Mouse (Mus musculus) lung, embryonic 16.5 days (tissue): ENCODE measurements around the gene Nabp1. TPM values are rescaled to one million over a fixed set of nuclear protein-coding genes. Genes with fewer than 3 reads are reported as not detected.
A peak's percentile ranks its signal among the peaks of the same experiment; 100 is the strongest.

Experiments used
- ATAC-seq: fragments of 200-750 bp; cut with Nextera tagmentation; 2 replicates; pipeline ENCODE4 v1.8.0; 2017; ENCODE audit warnings: low read depth, mild to moderate bottlenecking, moderate library complexity
- H3K27ac ChIP-seq: fragments of 300-500 bp; sonication (generic); 2 replicates; pipeline ENCODE4 v1.5.1; 2014; ENCODE audit warnings: mild to moderate bottlenecking, control low read depth, low read length
- H3K27me3 ChIP-seq: fragments of 300-500 bp; sonication (generic); 2 replicates; pipeline ENCODE4 v1.6.1; 2014; ENCODE audit warnings: low read depth, low read length, mixed read lengths; ENCODE audit not compliant: control insufficient read depth, insufficient read depth
- H3K36me3 ChIP-seq: fragments of 300-500 bp; sonication (generic); 2 replicates; pipeline ENCODE4 v1.6.1; 2014; ENCODE audit warnings: low read length; ENCODE audit not compliant: control insufficient read depth, insufficient read depth
- H3K4me1 ChIP-seq: fragments of 300-500 bp; sonication (generic); replicated peaks from 2 replicates; pipeline ENCODE4 v1.6.1; 2014; ENCODE audit warnings: low read length, mixed read lengths; ENCODE audit not compliant: control insufficient read depth, insufficient read depth
- H3K4me2 ChIP-seq: fragments of 300-500 bp; sonication (generic); 2 replicates; pipeline ENCODE4 v1.6.1; 2014; ENCODE audit warnings: low read depth, low read length, control low read depth
- H3K4me3 ChIP-seq: fragments of 300-500 bp; sonication (generic); 2 replicates; pipeline ENCODE4 v1.5.1; 2014; ENCODE audit warnings: mild to moderate bottlenecking, low read length, control low read depth
- H3K9ac ChIP-seq: fragments of 300-500 bp; sonication (generic); 2 replicates; pipeline ENCODE4 v1.6.1; 2014; ENCODE audit warnings: low read length, control low read depth
- H3K9me3 ChIP-seq: fragments of 300-500 bp; sonication (generic); 2 replicates; pipeline ENCODE4 v1.6.1; 2016; ENCODE audit warnings: low read length; ENCODE audit not compliant: control insufficient read depth
- WGBS: fragments of 180-500 bp; shearing (Covaris S2); extraction: QIAGEN DNeasy Blood & Tissue Kit; methylation state at CpG from one replicate; pipeline ENCODE4 v1.1.7; 2014; 5-methylcytosine and 5-hydroxymethylcytosine counted together
- polyA plus RNA-seq: library from polyadenylated mRNA; unstranded; fragments of >200 nt; fragmentation: Nextera tagmentation; extraction: Ambion mirVana; gene quantifications from 2 replicates; pipeline ENCODE4 v1.2.1, GENCODE M21; 2015

Nabp1 gene
- 12.0 and 14.2 TPM in 2 replicates for polyA plus RNA-seq

GRCm38 (mm10) chr1:51478262-51479026, at the start of gene Nabp1:
Gene Nabp1 (minus strand): TSS chr1:51478425.
- ATAC-seq = peak; percentile 100
- peak within 1 kb of the TSS; percentile 86 for H3K27ac ChIP-seq
- peak within 1 kb of the TSS; percentile 98 for H3K4me2 ChIP-seq
- no peaks in the 10 kb centered on the region for H3K27me3 ChIP-seq
- H3K36me3 ChIP-seq = no peaks in the 10 kb centered on the region
- under 1% methylated on average over 51 of the region's 51 CpGs for WGBS
- peak within 1 kb of the TSS; percentile 75 for H3K4me3 ChIP-seq
- 0 out of 2 replicates have a peak, but pooled peaks cover 3% of the 10 kb centered on the region for H3K4me1 ChIP-seq
- H3K9ac ChIP-seq = peak within 1 kb of the TSS; percentile 83
- H3K9me3 ChIP-seq = no peaks in the 10 kb centered on the region

GRCm38 (mm10) chr1:51525563-51526265, 47.5 kb upstream of the Nabp1 start:
- Histone ChIP-seq H3K4me1 (peaks cover 4% of the 10 kb centered on the region), H3K9ac (no peak overlapping the region), H3K4me3 (no peak overlapping the region), H3K9me3 (no peaks in the 10 kb centered on the region), H3K36me3 (no peaks in the 10 kb centered on the region), H3K4me2 (no peak overlapping the region), H3K27ac (no peak overlapping the region), H3K27me3 (no peaks in the 10 kb centered on the region)
- 67% methylated on average over 1 of the region's 1 CpGs for WGBS
- ATAC-seq = no peak

GRCm38 (mm10) chr1:51521651-51522050, 43.4 kb upstream of the Nabp1 start:
- Histone ChIP-seq H3K27me3 (no peaks in the 10 kb centered on the region), H3K27ac (no peak overlapping the region), H3K9me3 (no peaks in the 10 kb centered on the region), H3K4me2 (no peak overlapping the region), H3K9ac (no peak overlapping the region), H3K4me1 (no peaks in the 10 kb centered on the region), H3K4me3 (no peak overlapping the region), H3K36me3 (no peaks in the 10 kb centered on the region)
- ATAC-seq = no peak
- 85% methylated on average over 8 of the region's 8 CpGs for WGBS

- no peak for ATAC-seq
- Histone ChIP-seq H3K27ac (no peak overlapping the region), H3K9ac (no peak overlapping the region), H3K4me1 (0 out of 2 replicates have a peak, but pooled peaks cover 3% of the 10 kb centered on the region), H3K4me2 (no peak overlapping the region), H3K27me3 (no peaks in the 10 kb centered on the region), H3K36me3 (no peaks in the 10 kb centered on the region), H3K9me3 (no peaks in the 10 kb centered on the region), H3K4me3 (no peak overlapping the region)
- 82% methylated on average over 5 of the region's 5 CpGs for WGBS
These were observed 42.1 kb upstream of the Nabp1 start for GRCm38 (mm10) chr1:51520246-51520780.

GRCm38 (mm10) chr1:51519112-51519511, 40.9 kb upstream of the Nabp1 start:
- Histone ChIP-seq H3K4me3 (no peak overlapping the region), H3K27me3 (no peaks in the 10 kb centered on the region), H3K27ac (no peak overlapping the region), H3K4me2 (no peak overlapping the region), H3K4me1 (peaks cover 8% of the 10 kb centered on the region; the same call in 1 of the 2 replicates), H3K9me3 (no peaks in the 10 kb centered on the region), H3K9ac (no peak overlapping the region), H3K36me3 (no peaks in the 10 kb centered on the region)
- ATAC-seq = no peak
- WGBS = 90% methylated on average over 3 of the region's 3 CpGs

GRCm38 (mm10) chr1:51515625-51516024, 37.4 kb upstream of the Nabp1 start:
- WGBS = 46% methylated on average over 2 of the region's 2 CpGs
- peak; percentile 31 for ATAC-seq
- H3K9me3 ChIP-seq = no peaks in the 10 kb centered on the region
- no peaks in the 10 kb centered on the region for H3K27me3 ChIP-seq
- peak overlapping the region; percentile 64 for H3K27ac ChIP-seq
- no peak overlapping the region for H3K4me3 ChIP-seq
- H3K36me3 ChIP-seq = no peaks in the 10 kb centered on the region
- no peak overlapping the region for H3K9ac ChIP-seq
- H3K4me1 ChIP-seq = peaks cover 8% of the 10 kb centered on the region; the same call in 1 of the 2 replicates
- no peak overlapping the region for H3K4me2 ChIP-seq

GRCm38 (mm10) chr1:51515041-51515440, 36.8 kb upstream of the Nabp1 start:
- no peaks in the 10 kb centered on the region for H3K9me3 ChIP-seq
- peak; percentile 77 for ATAC-seq
- H3K27ac ChIP-seq = peak overlapping the region; percentile 71
- 31% methylated on average over 3 of the region's 3 CpGs for WGBS
- H3K4me1 ChIP-seq = peaks cover 8% of the 10 kb centered on the region; the same call in 1 of the 2 replicates
- no peak overlapping the region for H3K4me3 ChIP-seq
- no peaks in the 10 kb centered on the region for H3K36me3 ChIP-seq
- H3K9ac ChIP-seq = no peak overlapping the region
- no peaks in the 10 kb centered on the region for H3K27me3 ChIP-seq
- no peak overlapping the region for H3K4me2 ChIP-seq

- ATAC-seq = peak; percentile 74
- H3K36me3 ChIP-seq = no peaks in the 10 kb centered on the region
- H3K27me3 ChIP-seq = no peaks in the 10 kb centered on the region
- no peak overlapping the region for H3K4me2 ChIP-seq
- peak overlapping the region; percentile 71 for H3K27ac ChIP-seq
- no peaks in the 10 kb centered on the region for H3K9me3 ChIP-seq
- H3K4me3 ChIP-seq = no peak overlapping the region
- peaks cover 8% of the 10 kb centered on the region; the same call in 1 of the 2 replicates for H3K4me1 ChIP-seq
- H3K9ac ChIP-seq = no peak overlapping the region
- WGBS = 57% methylated on average over 2 of the region's 2 CpGs
These were observed 36.2 kb upstream of the Nabp1 start for GRCm38 (mm10) chr1:51514379-51514778.

- H3K9ac ChIP-seq = no peak overlapping the region
- no peak for ATAC-seq
- H3K4me1 ChIP-seq = peaks cover 8% of the 10 kb centered on the region; the same call in 1 of the 2 replicates
- H3K4me2 ChIP-seq = no peak overlapping the region
- H3K4me3 ChIP-seq = no peak overlapping the region
- 82% methylated on average over 7 of the region's 7 CpGs for WGBS
- H3K36me3 ChIP-seq = no peaks in the 10 kb centered on the region
- no peaks in the 10 kb centered on the region for H3K9me3 ChIP-seq
- H3K27me3 ChIP-seq = no peaks in the 10 kb centered on the region
- no peak overlapping the region for H3K27ac ChIP-seq
These were observed 35.0 kb upstream of the Nabp1 start for GRCm38 (mm10) chr1:51513059-51513713.
